Mouse (Mus musculus): ENCODE measurements around the gene Fam189b. TPM values are rescaled to one million over a fixed set of nuclear protein-coding genes. Genes with fewer than 3 reads are reported as not detected.
A peak's percentile ranks its signal among the peaks of the same experiment; 100 is the strongest.

The Fam189b gene
- polyA plus RNA-seq, 1 experiment, result 21.7 TPM

GRCm38 (mm10) chr3:89147101-89147978 lies 35.6 kb upstream of the Fam189b start:
- Histone ChIP-seq H3K27me3 (ENCODE audit: control insufficient read depth, insufficient read depth, low read length, poor library complexity, severe bottlenecking) (no peaks in the 10 kb centered on the region), H3K9me3 (replicated peaks; ENCODE audit: control insufficient read depth, insufficient read depth, low read length, poor library complexity, severe bottlenecking) (no peaks in the 10 kb centered on the region), H3K9ac (ENCODE audit: low read depth, poor library complexity, severe bottlenecking) (peak overlapping the region; percentile 34), H3K27ac (ENCODE audit: insufficient read depth, low read length) (no peak overlapping the region), H3K4me1 (ENCODE audit: control insufficient read depth, insufficient read depth, low read length) (no peaks in the 10 kb centered on the region), H3K36me3 (ENCODE audit: control insufficient read depth, insufficient read depth, low read length, poor library complexity, severe bottlenecking) (no peaks in the 10 kb centered on the region), H3K4me3 (ENCODE audit: low read depth, low read length) (peak overlapping the region; percentile 57)
- TF ChIP-seq CTCF (IDR thresholded peaks at IDR 0.05; ENCODE audit: low read depth, low read length) (no peak), EP300 (IDR thresholded peaks at IDR 0.05; ENCODE audit: insufficient read depth, low read depth, low read length) (no peak), POLR2A (IDR thresholded peaks at IDR 0.05; ENCODE audit: insufficient read depth, low read length) (no peak)

DNA sequence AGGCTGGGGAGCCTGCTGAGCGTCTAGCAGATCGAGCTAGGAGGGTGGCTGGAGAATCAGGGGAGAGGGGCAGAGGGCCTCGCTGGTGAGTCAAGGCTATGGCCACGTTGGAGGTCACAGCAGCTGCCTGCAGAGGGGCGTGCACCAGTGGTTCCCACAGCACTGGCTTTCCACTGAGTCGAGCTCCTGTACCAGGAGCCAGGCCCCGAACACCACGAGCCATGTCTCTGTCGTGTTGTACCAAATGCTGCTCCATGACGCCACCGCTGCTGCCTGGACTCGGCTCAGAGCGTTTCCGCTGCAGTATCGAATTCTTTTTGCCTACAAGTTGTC lies 35.0 kb upstream of the Fam189b start:
- Histone ChIP-seq H3K4me3 (ENCODE audit: low read depth, low read length) (peak overlapping the region; percentile 57), H3K4me1 (ENCODE audit: control insufficient read depth, insufficient read depth, low read length) (peaks cover 3% of the 10 kb centered on the region), H3K27me3 (ENCODE audit: control insufficient read depth, insufficient read depth, low read length, poor library complexity, severe bottlenecking) (no peaks in the 10 kb centered on the region), H3K9me3 (replicated peaks; ENCODE audit: control insufficient read depth, insufficient read depth, low read length, poor library complexity, severe bottlenecking) (no peaks in the 10 kb centered on the region), H3K27ac (ENCODE audit: insufficient read depth, low read length) (no peak overlapping the region), H3K36me3 (ENCODE audit: control insufficient read depth, insufficient read depth, low read length, poor library complexity, severe bottlenecking) (no peaks in the 10 kb centered on the region), H3K9ac (ENCODE audit: low read depth, poor library complexity, severe bottlenecking) (peak overlapping the region; percentile 34)
- TF ChIP-seq EP300 (IDR thresholded peaks at IDR 0.05; ENCODE audit: insufficient read depth, low read depth, low read length) (no peak), CTCF (IDR thresholded peaks at IDR 0.05; ENCODE audit: low read depth, low read length) (no peak), POLR2A (IDR thresholded peaks at IDR 0.05; ENCODE audit: insufficient read depth, low read length) (no peak)

DNA sequence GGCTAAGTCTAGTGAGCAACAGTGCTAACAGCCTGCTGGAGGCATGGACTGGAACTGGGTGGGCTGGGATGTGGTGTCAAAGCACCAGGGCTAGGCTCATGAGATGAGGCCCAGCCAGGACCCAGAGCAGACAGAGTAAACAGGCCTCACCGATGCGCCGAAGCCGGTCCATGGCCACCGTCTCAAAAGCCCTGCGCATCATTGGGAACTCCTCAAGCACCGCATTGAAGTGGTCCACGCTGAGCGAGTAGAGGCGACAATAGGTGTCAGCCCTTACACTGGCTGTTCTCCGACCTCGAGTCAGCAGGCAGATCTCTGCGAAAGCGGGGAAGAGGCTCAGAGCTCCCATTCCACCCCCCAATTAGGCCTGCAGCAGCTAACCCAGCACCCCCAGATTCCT lies 34.4 kb upstream of the Fam189b start:
- Histone ChIP-seq H3K9ac (ENCODE audit: low read depth, poor library complexity, severe bottlenecking) (peak overlapping the region; percentile 34; the same call in 1 of the 2 replicates), H3K4me1 (ENCODE audit: control insufficient read depth, insufficient read depth, low read length) (peaks cover 3% of the 10 kb centered on the region), H3K36me3 (ENCODE audit: control insufficient read depth, insufficient read depth, low read length, poor library complexity, severe bottlenecking) (no peaks in the 10 kb centered on the region), H3K4me3 (ENCODE audit: low read depth, low read length) (no peak overlapping the region), H3K27ac (ENCODE audit: insufficient read depth, low read length) (no peak overlapping the region), H3K9me3 (replicated peaks; ENCODE audit: control insufficient read depth, insufficient read depth, low read length, poor library complexity, severe bottlenecking) (no peaks in the 10 kb centered on the region), H3K27me3 (ENCODE audit: control insufficient read depth, insufficient read depth, low read length, poor library complexity, severe bottlenecking) (no peaks in the 10 kb centered on the region)
- TF ChIP-seq CTCF (IDR thresholded peaks at IDR 0.05; ENCODE audit: low read depth, low read length), result no peak

GRCm38 (mm10) chr3:89152084-89152835 lies 30.7 kb upstream of the Fam189b start:
- H3K27ac ChIP-seq (ENCODE audit: insufficient read depth, low read length), result no peak overlapping the region
- no peak overlapping the region for H3K9ac ChIP-seq (ENCODE audit: low read depth, poor library complexity, severe bottlenecking)
- H3K9me3 ChIP-seq (replicated peaks; ENCODE audit: control insufficient read depth, insufficient read depth, low read length, poor library complexity, severe bottlenecking), result no peaks in the 10 kb centered on the region
- H3K27me3 ChIP-seq (ENCODE audit: control insufficient read depth, insufficient read depth, low read length, poor library complexity, severe bottlenecking), result no peaks in the 10 kb centered on the region
- no peaks in the 10 kb centered on the region for H3K36me3 ChIP-seq (ENCODE audit: control insufficient read depth, insufficient read depth, low read length, poor library complexity, severe bottlenecking)
- peaks cover 3% of the 10 kb centered on the region for H3K4me1 ChIP-seq (ENCODE audit: control insufficient read depth, insufficient read depth, low read length)
- no peak overlapping the region; the same call in 1 of the 2 replicates for H3K4me3 ChIP-seq (ENCODE audit: low read depth, low read length)
- TF ChIP-seq POLR2A (IDR thresholded peaks at IDR 0.05; ENCODE audit: insufficient read depth, low read length), result no peak
- no peak for TF ChIP-seq CTCF (IDR thresholded peaks at IDR 0.05; ENCODE audit: low read depth, low read length)
- TF ChIP-seq EP300 (IDR thresholded peaks at IDR 0.05; ENCODE audit: insufficient read depth, low read depth, low read length), result no peak

DNA sequence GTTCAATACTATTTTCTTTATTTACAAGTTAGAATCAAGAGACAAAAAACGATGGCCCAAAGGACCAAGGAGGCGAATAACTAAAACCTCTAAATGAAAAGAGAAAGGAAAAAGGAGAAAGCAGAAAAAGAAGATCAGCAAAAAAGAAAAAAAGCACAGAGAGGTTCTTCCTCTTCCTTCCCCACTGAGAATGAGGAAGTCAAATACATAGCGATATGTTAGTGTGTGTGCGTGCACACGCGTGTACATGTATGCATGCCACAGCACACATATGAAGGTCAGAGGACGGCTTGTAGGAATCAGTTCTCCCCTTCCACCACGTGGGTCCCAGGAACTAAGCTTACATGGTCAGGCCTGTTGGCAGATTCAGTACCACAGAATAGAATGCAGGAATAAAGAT lies 26.0 kb upstream of the Fam189b start:
- TF ChIP-seq EP300 (IDR thresholded peaks at IDR 0.05; ENCODE audit: insufficient read depth, low read depth, low read length) (no peak), POLR2A (IDR thresholded peaks at IDR 0.05; ENCODE audit: insufficient read depth, low read length) (no peak), CTCF (IDR thresholded peaks at IDR 0.05; ENCODE audit: low read depth, low read length) (no peak)
- Histone ChIP-seq H3K4me3 (ENCODE audit: low read depth, low read length) (no peak overlapping the region), H3K36me3 (ENCODE audit: control insufficient read depth, insufficient read depth, low read length, poor library complexity, severe bottlenecking) (no peaks in the 10 kb centered on the region), H3K27me3 (ENCODE audit: control insufficient read depth, insufficient read depth, low read length, poor library complexity, severe bottlenecking) (no peaks in the 10 kb centered on the region), H3K27ac (ENCODE audit: insufficient read depth, low read length) (no peak overlapping the region), H3K9ac (ENCODE audit: low read depth, poor library complexity, severe bottlenecking) (no peak overlapping the region), H3K9me3 (replicated peaks; ENCODE audit: control insufficient read depth, insufficient read depth, low read length, poor library complexity, severe bottlenecking) (no peaks in the 10 kb centered on the region), H3K4me1 (ENCODE audit: control insufficient read depth, insufficient read depth, low read length) (peaks cover 4% of the 10 kb centered on the region)

DNA sequence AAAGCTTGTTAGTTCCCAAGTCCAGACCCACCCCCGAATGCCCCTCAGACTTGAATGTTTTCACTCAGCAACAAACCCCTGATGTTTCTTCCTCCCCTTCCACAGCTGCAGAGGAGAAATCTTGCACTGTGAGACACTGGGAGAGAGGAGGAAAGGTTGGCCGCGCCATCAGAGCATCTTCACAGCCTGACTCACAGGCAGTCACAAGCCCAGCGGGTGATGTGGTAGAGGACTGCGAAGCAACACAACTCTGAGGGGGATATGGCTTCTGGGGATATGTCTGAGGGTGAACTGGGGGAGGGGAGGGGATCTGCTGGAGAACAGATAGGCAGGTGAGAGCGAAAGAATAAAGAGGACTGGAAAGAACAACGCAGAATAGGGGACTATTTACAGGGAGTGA lies 24.3 kb upstream of the Fam189b start:
- Histone ChIP-seq H3K9ac (ENCODE audit: low read depth, poor library complexity, severe bottlenecking) (no peak overlapping the region), H3K36me3 (ENCODE audit: control insufficient read depth, insufficient read depth, low read length, poor library complexity, severe bottlenecking) (no peaks in the 10 kb centered on the region), H3K9me3 (replicated peaks; ENCODE audit: control insufficient read depth, insufficient read depth, low read length, poor library complexity, severe bottlenecking) (no peaks in the 10 kb centered on the region), H3K27ac (ENCODE audit: insufficient read depth, low read length) (no peak overlapping the region), H3K27me3 (ENCODE audit: control insufficient read depth, insufficient read depth, low read length, poor library complexity, severe bottlenecking) (no peaks in the 10 kb centered on the region), H3K4me1 (ENCODE audit: control insufficient read depth, insufficient read depth, low read length) (peaks cover 2% of the 10 kb centered on the region), H3K4me3 (ENCODE audit: low read depth, low read length) (no peak overlapping the region)
- TF ChIP-seq CTCF (IDR thresholded peaks at IDR 0.05; ENCODE audit: low read depth, low read length) (no peak), EP300 (IDR thresholded peaks at IDR 0.05; ENCODE audit: insufficient read depth, low read depth, low read length) (no peak), POLR2A (IDR thresholded peaks at IDR 0.05; ENCODE audit: insufficient read depth, low read length) (no peak)
